Mouse (Mus musculus): ENCODE measurements at regions not wholly inside any gene's neighbourhood (a gene's known extent, or its start where the extent isn't known, plus 50 kb on each side); places are given as distances from the start of the nearest gene placed in this dataset.
"Not testable (repeated sequence)": the region's sequence is repeated elsewhere in the genome, so short reads cannot be mapped to it uniquely, and the experiment has no call there.

GRCm38 (mm10) chr1:30696342-30696741 is 177.4 kb downstream of the Phf3 start:
- H3K27me3 ChIP-seq (replicated peaks; ENCODE audit: control insufficient read depth, insufficient read depth, low read length) = no peaks in the 10 kb centered on the region
- DNase-seq (ENCODE audit: low spot score) (no peak), ATAC-seq (replicated peaks; ENCODE audit: low FRiP score, low TSS enrichment, low read depth) (no peak)
- no peak overlapping the region for H3K27ac ChIP-seq (ENCODE audit: low read depth)
- no peaks in the 10 kb centered on the region for H3K4me1 ChIP-seq (replicated peaks; ENCODE audit: control insufficient read depth, insufficient read depth, low read length)
- no peak overlapping the region for H3K4me2 ChIP-seq (ENCODE audit: low read length)
- H3K4me3 ChIP-seq (ENCODE audit: low read depth, low read length) = no peak overlapping the region
- H3K9ac ChIP-seq (ENCODE audit: low read length) = no peak overlapping the region
- H3K36me3 ChIP-seq (ENCODE audit: control insufficient read depth, insufficient read depth, low read length) = no peaks in the 10 kb centered on the region
- H3K9me3 ChIP-seq (ENCODE audit: control insufficient read depth, low read length) = no peaks in the 10 kb centered on the region

GRCm38 (mm10) chr1:30685318-30685717 is 188.4 kb downstream of the Phf3 start:
- no peaks in the 10 kb centered on the region for H3K36me3 ChIP-seq (ENCODE audit: control insufficient read depth, insufficient read depth, low read length)
- no peaks in the 10 kb centered on the region for H3K4me1 ChIP-seq (replicated peaks; ENCODE audit: control insufficient read depth, insufficient read depth, low read length)
- no peak overlapping the region for H3K27ac ChIP-seq (ENCODE audit: low read depth)
- WGBS = 84% methylated on average over 3 of the region's 3 CpGs
- no peaks in the 10 kb centered on the region for H3K27me3 ChIP-seq (replicated peaks; ENCODE audit: control insufficient read depth, insufficient read depth, low read length)
- H3K9me3 ChIP-seq (ENCODE audit: control insufficient read depth, low read length) = no peaks in the 10 kb centered on the region
- no peak overlapping the region for H3K4me2 ChIP-seq (ENCODE audit: low read length)
- H3K9ac ChIP-seq (ENCODE audit: low read length) = no peak overlapping the region
- no peak overlapping the region for H3K4me3 ChIP-seq (ENCODE audit: low read depth, low read length)
- DNase-seq (ENCODE audit: low spot score) (no peak), ATAC-seq (replicated peaks; ENCODE audit: low FRiP score, low TSS enrichment, low read depth) (no peak)

GRCm38 (mm10) chr1:30683889-30684288 is 189.8 kb downstream of the Phf3 start:
- no peaks in the 10 kb centered on the region for H3K27me3 ChIP-seq (replicated peaks; ENCODE audit: control insufficient read depth, insufficient read depth, low read length)
- H3K4me2 ChIP-seq (ENCODE audit: low read length) = no peak overlapping the region
- ATAC-seq (replicated peaks; ENCODE audit: low FRiP score, low TSS enrichment, low read depth) (no peak), DNase-seq (ENCODE audit: low spot score) (no peak)
- H3K36me3 ChIP-seq (ENCODE audit: control insufficient read depth, insufficient read depth, low read length) = no peaks in the 10 kb centered on the region
- WGBS = 34% methylated on average over 2 of the region's 2 CpGs
- H3K4me3 ChIP-seq (ENCODE audit: low read depth, low read length) = no peak overlapping the region
- no peaks in the 10 kb centered on the region for H3K9me3 ChIP-seq (ENCODE audit: control insufficient read depth, low read length)
- no peak overlapping the region for H3K9ac ChIP-seq (ENCODE audit: low read length)
- H3K4me1 ChIP-seq (replicated peaks; ENCODE audit: control insufficient read depth, insufficient read depth, low read length) = no peaks in the 10 kb centered on the region
- no peak overlapping the region for H3K27ac ChIP-seq (ENCODE audit: low read depth)

- DNase-seq (ENCODE audit: low spot score) = no peak
- no peak overlapping the region for H3K4me3 ChIP-seq (ENCODE audit: low read depth, low read length)
- H3K36me3 ChIP-seq (ENCODE audit: control insufficient read depth, insufficient read depth, low read length) = no peaks in the 10 kb centered on the region
- H3K27ac ChIP-seq (ENCODE audit: low read depth) = no peak overlapping the region
- H3K9ac ChIP-seq (ENCODE audit: low read length) = no peak overlapping the region
- ATAC-seq (replicated peaks; ENCODE audit: low FRiP score, low TSS enrichment, low read depth) = no peak
- no peaks in the 10 kb centered on the region for H3K27me3 ChIP-seq (replicated peaks; ENCODE audit: control insufficient read depth, insufficient read depth, low read length)
- H3K4me1 ChIP-seq (replicated peaks; ENCODE audit: control insufficient read depth, insufficient read depth, low read length) = no peaks in the 10 kb centered on the region
- H3K4me2 ChIP-seq (ENCODE audit: low read length) = no peak overlapping the region
- no peaks in the 10 kb centered on the region for H3K9me3 ChIP-seq (ENCODE audit: control insufficient read depth, low read length)
- 63% methylated on average over 2 of the region's 2 CpGs for WGBS
These were observed 233.9 kb downstream of the Phf3 start for GRCm38 (mm10) chr1:30639807-30640206.

GRCm38 (mm10) chr1:30632760-30633159 is 241.0 kb downstream of the Phf3 start:
- no peaks in the 10 kb centered on the region for H3K36me3 ChIP-seq (ENCODE audit: control insufficient read depth, insufficient read depth, low read length)
- no peak for ATAC-seq (replicated peaks; ENCODE audit: low FRiP score, low TSS enrichment, low read depth)
- no peaks in the 10 kb centered on the region for H3K27me3 ChIP-seq (replicated peaks; ENCODE audit: control insufficient read depth, insufficient read depth, low read length)
- no peaks in the 10 kb centered on the region for H3K9me3 ChIP-seq (ENCODE audit: control insufficient read depth, low read length)
- H3K4me3 ChIP-seq (ENCODE audit: low read depth, low read length) = no peak overlapping the region
- no peak overlapping the region for H3K9ac ChIP-seq (ENCODE audit: low read length)
- no peaks in the 10 kb centered on the region for H3K4me1 ChIP-seq (replicated peaks; ENCODE audit: control insufficient read depth, insufficient read depth, low read length)
- no peak overlapping the region for H3K27ac ChIP-seq (ENCODE audit: low read depth)
- no peak overlapping the region for H3K4me2 ChIP-seq (ENCODE audit: low read length)
- DNase-seq (ENCODE audit: low spot score) = no peak
- WGBS = 69% methylated on average over 1 of the region's 1 CpGs

- 53% methylated on average over 5 of the region's 5 CpGs for whole genome bisulfite sequencing
- not testable (repeated sequence) for DNase-seq (ENCODE audit: low spot score); H3K9me3 ChIP-seq (ENCODE audit: control insufficient read depth, low read length); H3K4me1 ChIP-seq (replicated peaks; ENCODE audit: control insufficient read depth, insufficient read depth, low read length); H3K4me3 ChIP-seq (ENCODE audit: low read depth, low read length); H3K4me2 ChIP-seq (ENCODE audit: low read length); H3K36me3 ChIP-seq (ENCODE audit: control insufficient read depth, insufficient read depth, low read length); H3K9ac ChIP-seq (ENCODE audit: low read length); ATAC-seq (replicated peaks; ENCODE audit: low FRiP score, low TSS enrichment, low read depth); H3K27me3 ChIP-seq (replicated peaks; ENCODE audit: control insufficient read depth, insufficient read depth, low read length); H3K27ac ChIP-seq (ENCODE audit: low read depth)
These were observed 245.9 kb downstream of the Phf3 start for GRCm38 (mm10) chr1:30627796-30628195.

GRCm38 (mm10) chr1:30595122-30595730 is 278.5 kb downstream of the Phf3 start:
- WGBS = 55% methylated on average over 7 of the region's 7 CpGs

GRCm38 (mm10) chr1:30594036-30594435 is 279.7 kb downstream of the Phf3 start:
- H3K9ac ChIP-seq (ENCODE audit: low read length) = no peak overlapping the region
- H3K27ac ChIP-seq (ENCODE audit: low read depth) = no peak overlapping the region

More at GRCm38 (mm10) chr1:30595122-30595730, 278.5 kb downstream of the Phf3 start:
- Histone ChIP-seq H3K36me3 (ENCODE audit: control insufficient read depth, insufficient read depth, low read length) (no peaks in the 10 kb centered on the region), H3K9me3 (ENCODE audit: control insufficient read depth, low read length) (no peaks in the 10 kb centered on the region), H3K27ac (ENCODE audit: low read depth) (no peak overlapping the region), H3K4me1 (replicated peaks; ENCODE audit: control insufficient read depth, insufficient read depth, low read length) (no peaks in the 10 kb centered on the region), H3K4me2 (ENCODE audit: low read length) (no peak overlapping the region), H3K27me3 (replicated peaks; ENCODE audit: control insufficient read depth, insufficient read depth, low read length) (no peaks in the 10 kb centered on the region), H3K9ac (ENCODE audit: low read length) (no peak overlapping the region), H3K4me3 (ENCODE audit: low read depth, low read length) (no peak overlapping the region)
- DNase-seq (ENCODE audit: low spot score) = no peak
- ATAC-seq (replicated peaks; ENCODE audit: low FRiP score, low TSS enrichment, low read depth) = no peak

GRCm38 (mm10) chr1:30590721-30591120 is 283.0 kb downstream of the Phf3 start:
- Histone ChIP-seq H3K4me3 (ENCODE audit: low read depth, low read length) (no peak overlapping the region), H3K4me1 (replicated peaks; ENCODE audit: control insufficient read depth, insufficient read depth, low read length) (no peaks in the 10 kb centered on the region), H3K27ac (ENCODE audit: low read depth) (no peak overlapping the region), H3K9ac (ENCODE audit: low read length) (no peak overlapping the region), H3K4me2 (ENCODE audit: low read length) (no peak overlapping the region), H3K27me3 (replicated peaks; ENCODE audit: control insufficient read depth, insufficient read depth, low read length) (no peaks in the 10 kb centered on the region), H3K9me3 (ENCODE audit: control insufficient read depth, low read length) (no peaks in the 10 kb centered on the region), H3K36me3 (ENCODE audit: control insufficient read depth, insufficient read depth, low read length) (no peaks in the 10 kb centered on the region)
- ATAC-seq (replicated peaks; ENCODE audit: low FRiP score, low TSS enrichment, low read depth) (no peak), DNase-seq (ENCODE audit: low spot score) (no peak)
- 68% methylated on average over 4 of the region's 4 CpGs for WGBS

More at GRCm38 (mm10) chr1:30594036-30594435, 279.7 kb downstream of the Phf3 start:
- no peaks in the 10 kb centered on the region for H3K4me1 ChIP-seq (replicated peaks; ENCODE audit: control insufficient read depth, insufficient read depth, low read length)
- no peak overlapping the region for H3K4me2 ChIP-seq (ENCODE audit: low read length)
- WGBS = 42% methylated on average over 1 of the region's 1 CpGs
- no peaks in the 10 kb centered on the region for H3K36me3 ChIP-seq (ENCODE audit: control insufficient read depth, insufficient read depth, low read length)
- H3K27me3 ChIP-seq (replicated peaks; ENCODE audit: control insufficient read depth, insufficient read depth, low read length) = no peaks in the 10 kb centered on the region
- no peaks in the 10 kb centered on the region for H3K9me3 ChIP-seq (ENCODE audit: control insufficient read depth, low read length)
- no peak for ATAC-seq (replicated peaks; ENCODE audit: low FRiP score, low TSS enrichment, low read depth)
- H3K4me3 ChIP-seq (ENCODE audit: low read depth, low read length) = no peak overlapping the region
- no peak for DNase-seq (ENCODE audit: low spot score)

Measured in intestine, embryonic 14.5 days (tissue).